Mouse (Mus musculus) hindbrain, embryonic 13.5 days (tissue): ENCODE results near the gene Stpg1. TPM values are rescaled to one million over a fixed set of nuclear protein-coding genes. Genes with fewer than 3 reads are reported as not detected.

ENCODE experiments used
- ATAC-seq: fragments of 200-750 bp; cut with Nextera tagmentation; 2 replicates; pipeline ENCODE4 v1.8.0; 2017; ENCODE audit warnings: moderate TSS enrichment; ENCODE audit not compliant: low FRiP score
- H3K27ac ChIP-seq: fragments of 300-500 bp; sonication (generic); 2 replicates; pipeline ENCODE4 v1.5.1; 2015; ENCODE audit warnings: inconsistent platforms, mild to moderate bottlenecking, moderate library complexity
- H3K27me3 ChIP-seq: fragments of 300-500 bp; sonication (generic); 2 replicates; pipeline ENCODE4 v1.6.1; 2015; ENCODE audit warnings: mild to moderate bottlenecking, inconsistent platforms
- H3K36me3 ChIP-seq: fragments of 300-500 bp; sonication (generic); 2 replicates; pipeline ENCODE4 v1.6.1; 2015; ENCODE audit warnings: mild to moderate bottlenecking, inconsistent platforms
- H3K4me1 ChIP-seq: fragments of 300-500 bp; sonication (generic); replicated peaks from 2 replicates; pipeline ENCODE4 v1.6.1; 2015; ENCODE audit warnings: inconsistent platforms
- H3K4me2 ChIP-seq: fragments of 300-500 bp; sonication (generic); 2 replicates; pipeline ENCODE4 v1.6.1; 2015; ENCODE audit warnings: inconsistent platforms, mild to moderate bottlenecking, moderate library complexity
- H3K4me3 ChIP-seq: fragments of 300-500 bp; sonication (generic); 2 replicates; pipeline ENCODE4 v1.5.1; 2015; ENCODE audit warnings: mild to moderate bottlenecking, inconsistent platforms
- H3K9ac ChIP-seq: fragments of 300-500 bp; sonication (generic); 2 replicates; pipeline ENCODE4 v1.6.1; 2015; ENCODE audit warnings: mild to moderate bottlenecking, inconsistent platforms
- H3K9me3 ChIP-seq: fragments of 300-500 bp; sonication (generic); 2 replicates; pipeline ENCODE4 v1.6.1; 2016; ENCODE audit warnings: inconsistent platforms
- WGBS: fragments of 180-500 bp; shearing (Covaris S2); methylation state at CpG from one replicate; pipeline ENCODE4 v1.1.7; 2015; 5-methylcytosine and 5-hydroxymethylcytosine counted together
- microRNA-seq: library from miRNA; unstranded; fragments of <30 nt; microRNA quantifications from one replicate; pipeline ENCODE4, GENCODE M21; 2016
- polyA plus RNA-seq: library from polyadenylated mRNA; unstranded; fragments of >200 nt; fragmentation: Nextera tagmentation; extraction: Ambion mirVana; gene quantifications from 2 replicates; pipeline ENCODE4 v1.2.1, GENCODE M21; 2015

Stpg1 gene
- polyA plus RNA-seq, 1 experiment from 2014 or later, result 0.23 TPM

- no peak for ATAC-seq
- H3K27ac ChIP-seq, result no peak overlapping the region
- WGBS, result 62% methylated on average over 4 of the region's 4 CpGs
- H3K9me3 ChIP-seq, result no peaks in the 10 kb centered on the region
- no peak overlapping the region for H3K4me3 ChIP-seq
- no peaks in the 10 kb centered on the region for H3K36me3 ChIP-seq
- no peaks in the 10 kb centered on the region; the same call in 1 of the 2 replicates for H3K4me1 ChIP-seq
- no peak overlapping the region for H3K4me2 ChIP-seq
- H3K9ac ChIP-seq, result no peak overlapping the region
- no peaks in the 10 kb centered on the region for H3K27me3 ChIP-seq
Measured at GRCm38 (mm10) chr4:135584838-135585237, 90.2 kb downstream of the Stpg1 start.

Small RNA genes within 50 kb of the gene (microRNA-seq; reads per million reads assigned to microRNA genes)
- not detected for gene Gm25317

Other genes with a start within 250 kb of the Stpg1 start
- gene Clic4, start 222.0 kb upstream of the Stpg1 start, polyA plus RNA-seq, result 83.5 and 84.7 TPM in 2 replicates
- 215 and 220 TPM in 2 replicates for gene Srrm1, start 141.5 kb upstream of the Stpg1 start, polyA plus RNA-seq
- 0.75 and 1.2 TPM in 2 replicates for gene Ncmap, start 96.6 kb upstream of the Stpg1 start, polyA plus RNA-seq
- 31.2 and 31.8 TPM in 2 replicates for gene Rcan3, start 60.9 kb upstream of the Stpg1 start, polyA plus RNA-seq
- 6.5 and 7.8 TPM in 2 replicates for gene Nipal3, start 248 bp downstream of the Stpg1 start, polyA plus RNA-seq
- 0.90 and 0.93 TPM in 2 replicates for gene Grhl3, start 78.8 kb downstream of the Stpg1 start, polyA plus RNA-seq
- 0.14 and 0.42 TPM in 2 replicates for gene Ifnlr1, start 191.5 kb downstream of the Stpg1 start, polyA plus RNA-seq
- not detected in 2 replicates for gene Il22ra1, start 233.4 kb downstream of the Stpg1 start, polyA plus RNA-seq